Comparison of ENCODE assay signal across 8 mouse cellular contexts in the genomic region with DNA sequence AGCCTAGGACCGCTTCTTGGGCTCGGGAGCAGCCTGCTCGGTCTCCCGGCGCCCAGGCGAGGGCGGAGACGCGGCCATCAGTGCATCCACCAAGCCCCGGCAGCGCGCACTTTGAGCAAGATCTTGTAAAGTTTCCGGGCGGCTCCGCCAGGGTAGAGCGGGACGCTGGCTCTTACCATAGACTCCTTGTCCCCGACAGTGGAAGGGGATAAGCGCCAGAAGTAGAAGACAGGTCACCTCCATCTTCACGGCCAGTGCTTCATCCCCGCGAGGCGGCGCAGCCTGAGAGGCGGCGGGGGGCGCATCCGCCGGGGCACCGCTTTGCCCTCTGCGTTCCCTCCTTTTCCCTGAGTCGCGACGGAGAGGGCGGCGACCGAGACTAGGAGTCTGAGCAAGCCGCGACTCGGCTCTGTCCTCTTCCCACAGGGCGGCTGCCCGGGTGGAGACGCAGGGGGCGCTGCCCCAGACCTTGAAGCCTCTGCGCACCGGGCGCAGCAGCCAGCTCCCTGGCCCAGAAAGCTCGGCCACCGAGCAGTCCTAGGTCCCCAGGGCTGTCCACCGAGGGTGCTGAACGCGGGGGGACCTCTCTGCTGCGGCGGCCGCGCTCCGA.
DNase-seq lines count a peak whose midpoint lies in the region; ATAC-seq and TF ChIP-seq lines count a peak whose summit lies in the region.

No protein-coding gene starts in this region.

- DNase-seq in layer of hippocampus, adult 2 months (ENCODE audit: low spot score in 2 of 2), result peak in 1 of 2 experiments; percentile 25
- no peak for DNase-seq in layer of hippocampus, adult 18-20 months (ENCODE audit: low spot score in 2 of 2)
- DNase-seq in T-cell, adult 2 months (ENCODE audit: low spot score), result peak; percentile 17
- no peak for DNase-seq in liver, embryonic 14.5 days (ENCODE audit: low read depth in 3 of 3, low spot score in 3 of 3)
- DNase-seq in layer of hippocampus, adult 8-10 months (ENCODE audit: low spot score in 2 of 2), result no peak

- no peaks in the 10 kb centered on the region for H3K9me3 ChIP-seq in hindbrain, embryonic 13.5 days
- no peaks in the 10 kb centered on the region for H3K9me3 ChIP-seq in liver, embryonic 14.5 days (ENCODE audit: control insufficient read depth, low read length)
- H3K9me3 ChIP-seq in neural tube, embryonic 13.5 days, result no peaks in the 10 kb centered on the region

- no peak for ATAC-seq in hindbrain, embryonic 13.5 days (ENCODE audit: low FRiP score)
- peak; percentile 46 for ATAC-seq in liver, embryonic 14.5 days (ENCODE audit: insufficient read depth)
- ATAC-seq in neural tube, embryonic 13.5 days (ENCODE audit: low read depth), result peak; percentile 23

- H3K27ac ChIP-seq in layer of hippocampus, adult 2 months, result peak overlapping the region; percentile 85
- H3K27ac ChIP-seq in embryonic fibroblast, embryonic 13.5 days (ENCODE audit: insufficient read depth, low read length), result no peak overlapping the region
- H3K27ac ChIP-seq in hindbrain, embryonic 13.5 days, result peak overlapping the region; percentile 92
- no peak overlapping the region for H3K27ac ChIP-seq in liver, embryonic 14.5 days
- peak overlapping the region; percentile 85 for H3K27ac ChIP-seq in neural tube, embryonic 13.5 days (replicated peaks)

- no peaks in the 10 kb centered on the region for H3K36me3 ChIP-seq in hindbrain, embryonic 13.5 days
- no peaks in the 10 kb centered on the region for H3K36me3 ChIP-seq in liver, embryonic 14.5 days (replicated peaks; ENCODE audit: control insufficient read depth, insufficient read depth, low read depth)
- no peaks in the 10 kb centered on the region for H3K36me3 ChIP-seq in neural tube, embryonic 13.5 days

- peaks cover 8% of the 10 kb centered on the region; the same call in 1 of the 2 replicates for H3K4me1 ChIP-seq in embryonic fibroblast, embryonic 13.5 days (ENCODE audit: control insufficient read depth, insufficient read depth, low read length)
- peaks cover 81% of the 10 kb centered on the region for H3K4me1 ChIP-seq in hindbrain, embryonic 13.5 days (replicated peaks)
- peaks cover 3 to 4% of the 10 kb centered on the region in 2 experiments; a peak in 2 of 4 replicates for H3K4me1 ChIP-seq in liver, embryonic 14.5 days (replicated peaks; ENCODE audit: control insufficient read depth in 2 of 2, insufficient read depth in 2 of 2, low read length in 1 of 2)
- peaks cover 78% of the 10 kb centered on the region for H3K4me1 ChIP-seq in neural tube, embryonic 13.5 days (replicated peaks)

- H3K27me3 ChIP-seq in hindbrain, embryonic 13.5 days, result peaks cover 49% of the 10 kb centered on the region
- peaks cover 76% of the 10 kb centered on the region for H3K27me3 ChIP-seq in liver, embryonic 14.5 days (ENCODE audit: control insufficient read depth, insufficient read depth, low read length)
- peaks cover 48% of the 10 kb centered on the region for H3K27me3 ChIP-seq in neural tube, embryonic 13.5 days

- peak overlapping the region; percentile 64 for H3K4me3 ChIP-seq in layer of hippocampus, adult 2 months
- H3K4me3 ChIP-seq in embryonic fibroblast, embryonic 13.5 days (ENCODE audit: insufficient read depth, low read length), result peak overlapping the region; percentile 56
- peak overlapping the region; percentile 71 for H3K4me3 ChIP-seq in hindbrain, embryonic 13.5 days
- H3K4me3 ChIP-seq in liver, embryonic 14.5 days (ENCODE audit: insufficient read depth in 1 of 2, low read depth in 2 of 2, low read length in 2 of 2), result peak overlapping the region; percentile 49 to 64
- peak overlapping the region; percentile 67 for H3K4me3 ChIP-seq in neural tube, embryonic 13.5 days

- TF ChIP-seq CTCF in layer of hippocampus, adult 2 months (conservative IDR thresholded peaks at IDR 0.05), result peak; percentile 56
- TF ChIP-seq CTCF in embryonic fibroblast, embryonic 13.5 days (IDR thresholded peaks at IDR 0.05; ENCODE audit: borderline replicate concordance, insufficient read depth, low read length), result no peak
- peak; percentile 44; the same call in 1 of the 2 replicates for TF ChIP-seq CTCF in liver, embryonic 14.5 days (IDR thresholded peaks at IDR 0.05; ENCODE audit: low read depth)

- TF ChIP-seq POLR2A in embryonic fibroblast, embryonic 13.5 days (IDR thresholded peaks at IDR 0.05; ENCODE audit: low read depth, low read length), result no peak; the same call in 1 of the 2 replicates

- peak overlapping the region; percentile 95 for H3K4me2 ChIP-seq in hindbrain, embryonic 13.5 days
- H3K4me2 ChIP-seq in liver, embryonic 14.5 days (ENCODE audit: low read depth), result peak overlapping the region; percentile 80
- H3K4me2 ChIP-seq in neural tube, embryonic 13.5 days, result peak overlapping the region; percentile 98

- under 1% methylated on average over 57 of the region's 57 CpGs for WGBS in hindbrain, embryonic 13.5 days
- under 1% methylated on average over 57 of the region's 57 CpGs for WGBS in liver, embryonic 14.5 days (ENCODE audit: insufficient replicate concordance)
- under 1% methylated on average over 56 of the region's 57 CpGs for WGBS in neural tube, embryonic 13.5 days

- no peak for TF ChIP-seq EP300 in liver, embryonic 14.5 days (IDR thresholded peaks at IDR 0.05; ENCODE audit: low read depth)

- H3K9ac ChIP-seq in hindbrain, embryonic 13.5 days, result peak overlapping the region; percentile 87
- H3K9ac ChIP-seq in liver, embryonic 14.5 days (replicated peaks), result peak overlapping the region; percentile 45; the same call in 1 of the 2 replicates
- H3K9ac ChIP-seq in neural tube, embryonic 13.5 days, result peak overlapping the region; percentile 81

Comparison
In these comparisons a context has a peak if more than half of its experiments do, and no peak if none do; other contexts are left out.
1. H3K27ac ChIP-seq: peak in layer of hippocampus, adult 2 months (single experiment), hindbrain, embryonic 13.5 days (single experiment) and neural tube, embryonic 13.5 days (single experiment); none in embryonic fibroblast, embryonic 13.5 days (single experiment) and liver, embryonic 14.5 days (single experiment).
2. Peak in every context shown above with its lines, with median percentiles within 50 percentile points of each other: H3K4me3 ChIP-seq, H3K4me2 ChIP-seq and H3K9ac ChIP-seq.